In the genomic region with DNA sequence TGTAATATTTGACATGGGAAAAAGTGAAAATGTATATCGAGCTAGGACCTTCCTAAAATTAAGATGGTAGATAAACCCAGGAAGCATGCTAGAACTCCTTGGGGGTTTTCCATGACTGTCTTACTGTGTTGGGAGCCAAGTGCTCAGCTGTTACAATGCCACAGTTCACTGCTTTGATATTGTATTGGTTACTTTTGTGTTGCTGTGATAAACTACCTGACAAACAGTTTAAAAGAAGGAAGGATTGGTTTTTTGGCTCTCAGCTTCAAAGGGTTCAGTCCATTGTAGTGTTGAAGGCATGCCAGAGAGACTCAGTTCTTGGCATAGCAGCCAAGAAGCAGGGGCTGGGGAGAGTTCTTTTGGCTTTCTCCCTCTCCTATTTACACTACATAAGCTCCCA, we compare ENCODE assay signal across 16 mouse cellular contexts.
"Had no signal": no experiment of that assay in that cellular context is flagged by ENCODE, and none has a peak within 500 bp of the region (broad histone marks: within the 10 kb centered on the region; RNA-seq: fewer than 3 reads in every experiment).

No protein-coding gene starts in this region.

- H3K4me2 ChIP-seq: neural tube, embryonic 13.5 days; neural tube, embryonic 15.5 days; stomach, embryonic 15.5 days had no signal

- H3K27me3 ChIP-seq: neural tube, embryonic 13.5 days; neural tube, embryonic 15.5 days; stomach, embryonic 15.5 days had no signal

- H3K27ac ChIP-seq: neural tube, embryonic 13.5 days; neural tube, embryonic 15.5 days; stomach, embryonic 15.5 days; stomach, postnatal 0 days had no signal

- DNase-seq: retina, postnatal 1 day; right cerebral cortex, adult 18-20 months; right cerebral cortex, postnatal 14 days; right cerebral cortex, postnatal 25 days; right cerebral cortex, postnatal 4 days; spleen, adult 18-20 months; thymus, adult 18-20 months; thymus, adult 2 months; thymus, postnatal 14 days; thymus, postnatal 25 days; thymus, postnatal 36 days; thymus, postnatal 4 days had no signal

- H3K9ac ChIP-seq: neural tube, embryonic 13.5 days; neural tube, embryonic 15.5 days; stomach, embryonic 15.5 days had no signal

- H3K36me3 ChIP-seq: neural tube, embryonic 13.5 days; neural tube, embryonic 15.5 days; stomach, embryonic 15.5 days had no signal

- H3K4me1 ChIP-seq: neural tube, embryonic 13.5 days; neural tube, embryonic 15.5 days; stomach, embryonic 15.5 days had no signal

- H3K9me3 ChIP-seq: neural tube, embryonic 13.5 days; neural tube, embryonic 15.5 days; stomach, embryonic 15.5 days had no signal

- H3K4me3 ChIP-seq: neural tube, embryonic 13.5 days; neural tube, embryonic 15.5 days; stomach, embryonic 15.5 days had no signal
